Mouse (Mus musculus) heart, postnatal 0 days (tissue): ENCODE measurements around the gene 9330159F19Rik. TPM values are rescaled to one million over a fixed set of nuclear protein-coding genes. Genes with fewer than 3 reads are reported as not detected.

ENCODE experiments used
- ATAC-seq: fragments of 200-750 bp; cut with Nextera tagmentation; 2 replicates; pipeline ENCODE4 v1.8.0; 2017; ENCODE audit warnings: low read depth, moderate number of reproducible peaks, moderate library complexity; ENCODE audit not compliant: insufficient read depth
- DNase-seq: peaks from one replicate; pipeline ENCODE4 v3.0.0-alpha.2; 2016; ENCODE audit warnings: low spot score
- H3K27ac ChIP-seq: fragments of 300-500 bp; sonication (generic); 2 replicates; pipeline ENCODE4 v1.5.1; 2014; ENCODE audit warnings: low read depth, mild to moderate bottlenecking
- H3K27me3 ChIP-seq: fragments of 300-500 bp; sonication (generic); 2 replicates; pipeline ENCODE4 v1.6.1; 2014; ENCODE audit warnings: low read length, mixed read lengths; ENCODE audit not compliant: control insufficient read depth, insufficient read depth
- H3K36me3 ChIP-seq: fragments of 300-500 bp; sonication (generic); replicated peaks from 2 replicates; pipeline ENCODE4 v1.6.1; 2014; ENCODE audit warnings: low read length, mixed read lengths; ENCODE audit not compliant: control insufficient read depth, insufficient read depth
- H3K4me1 ChIP-seq: fragments of 300-500 bp; sonication (generic); 2 replicates; pipeline ENCODE4 v1.6.1; 2014; ENCODE audit warnings: antibody characterized with exemption; ENCODE audit not compliant: control insufficient read depth, insufficient read depth
- H3K4me2 ChIP-seq: fragments of 300-500 bp; sonication (generic); 2 replicates; pipeline ENCODE4 v1.6.1; 2014; ENCODE audit warnings: low read depth, mild to moderate bottlenecking, low read length, moderate library complexity
- H3K4me3 ChIP-seq: fragments of 300-500 bp; sonication (generic); 2 replicates; pipeline ENCODE4 v1.5.1; 2014; ENCODE audit warnings: low read depth, low read length
- H3K9ac ChIP-seq: fragments of 300-500 bp; sonication (generic); replicated peaks from 2 replicates; pipeline ENCODE4 v1.6.1; 2014; ENCODE audit warnings: low read depth, low read length, mixed read lengths
- H3K9me3 ChIP-seq: fragments of 300-500 bp; sonication (generic); replicated peaks from 2 replicates; pipeline ENCODE4 v1.6.1; 2016; ENCODE audit warnings: low read length; ENCODE audit not compliant: control insufficient read depth
- CTCF ChIP-seq: IDR thresholded peaks from 2 replicates; pipeline ENCODE4 v1.5.1; 2016; ENCODE audit warnings: antibody characterized with exemption, control low read depth, low read depth
- EP300 ChIP-seq: IDR thresholded peaks from 2 replicates; pipeline ENCODE4 v1.6.1; 2016; ENCODE audit warnings: antibody characterized with exemption, low read depth
- WGBS: fragments of 180-500 bp; shearing (Covaris S2); extraction: QIAGEN DNeasy Blood & Tissue Kit; methylation state at CpG from one replicate; pipeline ENCODE4 v1.1.7; 2014; 5-methylcytosine and 5-hydroxymethylcytosine counted together
- polyA plus RNA-seq: library from polyadenylated mRNA; unstranded; fragments of >200 nt; fragmentation: Nextera tagmentation; extraction: Ambion mirVana; gene quantifications from 2 replicates; pipeline ENCODE4 v1.2.1, GENCODE M21; 2015
- total RNA-seq: library from RNA; depleted of rRNA; stranded (reverse); fragments of >200 nt; gene quantifications from 2 replicates; pipeline ENCODE4 v1.2.3, GENCODE M21; 2014; ENCODE audit warnings: low replicate concordance; rRNA removed

Gene 9330159F19Rik
- not detected in 2 replicates for total RNA-seq
- polyA plus RNA-seq = 0.03 TPM in 1 of 2 replicates, not detected in the other

DNA sequence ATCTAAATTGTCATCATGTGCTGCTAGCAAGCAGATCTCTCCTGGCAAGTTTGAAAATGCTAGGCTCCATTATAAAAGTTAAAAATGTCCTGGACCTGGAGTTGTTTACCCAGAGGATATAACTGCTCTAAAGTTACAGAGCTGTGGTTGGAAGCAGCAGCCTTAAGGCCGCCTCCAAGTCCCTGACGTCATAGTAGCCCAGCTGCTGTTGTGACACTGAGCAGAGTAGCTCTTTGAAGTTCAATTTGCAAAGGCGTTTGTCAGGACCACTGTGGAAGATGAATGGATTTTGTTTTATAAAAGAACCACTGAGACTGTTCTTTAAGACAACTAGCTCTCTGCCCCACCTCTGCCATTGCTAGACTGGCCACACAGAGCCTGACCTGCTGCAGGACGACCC, at the start of gene 9330159F19Rik:
TSS of gene 9330159F19Rik (plus strand) at position 154 of the 400 bp plus-strand sequence.
- Histone ChIP-seq H3K9me3 (no peaks in the 10 kb centered on the region), H3K27ac (no peak within 1 kb of the TSS), H3K4me1 (no peaks in the 10 kb centered on the region), H3K27me3 (no peaks in the 10 kb centered on the region), H3K4me2 (no peak within 1 kb of the TSS), H3K9ac (no peak within 1 kb of the TSS), H3K4me3 (no peak within 1 kb of the TSS), H3K36me3 (no peaks in the 10 kb centered on the region)
- WGBS = 15% methylated on average over 4 of the region's 4 CpGs
- ATAC-seq (no peak), DNase-seq (no peak)
- TF ChIP-seq EP300 (no peak), CTCF (no peak)

DNA sequence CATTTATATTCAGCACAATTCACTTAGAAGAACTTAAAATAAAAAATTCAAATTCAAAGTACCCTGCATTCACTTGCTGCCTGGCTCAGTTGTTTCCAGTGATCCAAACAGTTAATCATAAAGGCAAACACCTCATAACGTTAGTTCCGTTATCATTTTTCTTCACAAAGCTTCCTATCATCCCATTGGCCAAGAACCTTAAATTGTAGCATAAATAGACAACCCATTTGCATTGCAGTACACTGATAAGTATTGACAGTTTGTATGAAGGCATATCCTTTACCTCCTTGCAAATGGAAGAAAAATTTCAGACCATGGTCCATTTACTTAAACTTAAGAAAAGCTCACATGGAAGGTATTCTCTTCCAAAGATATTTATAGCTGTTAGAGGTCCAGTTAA, 49.7 kb upstream of the 9330159F19Rik start:
- Histone ChIP-seq H3K27ac (no peak overlapping the region), H3K4me1 (no peaks in the 10 kb centered on the region), H3K9me3 (no peaks in the 10 kb centered on the region), H3K27me3 (no peaks in the 10 kb centered on the region), H3K9ac (no peak overlapping the region), H3K36me3 (no peaks in the 10 kb centered on the region), H3K4me2 (no peak overlapping the region), H3K4me3 (no peak overlapping the region)
- ATAC-seq (no peak), DNase-seq (no peak)
- TF ChIP-seq CTCF (no peak), EP300 (no peak)
- 67% methylated on average over 2 of the region's 2 CpGs for WGBS

DNA sequence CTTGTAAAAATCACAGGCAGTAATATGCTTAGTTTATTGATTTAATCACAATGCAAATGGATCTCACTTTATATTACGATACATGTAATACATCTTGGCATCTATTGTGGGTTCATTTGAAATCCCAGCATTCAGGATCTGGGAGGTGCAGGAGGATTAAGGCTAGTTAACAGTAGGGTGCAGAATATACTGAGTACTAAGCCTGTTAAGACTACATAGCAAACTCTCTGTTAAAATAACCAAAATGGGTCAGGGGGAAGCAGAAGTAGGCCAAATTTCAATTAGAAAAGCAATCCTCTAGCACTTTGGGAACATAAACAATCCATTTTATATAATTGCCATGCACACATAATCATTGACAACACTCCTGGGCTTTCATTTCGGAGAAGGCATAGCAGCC, 37.6 kb upstream of the 9330159F19Rik start:
- WGBS = 64% methylated on average over 2 of the region's 2 CpGs
- DNase-seq = no peak
- H3K4me3 ChIP-seq = no peak overlapping the region
- H3K4me2 ChIP-seq = no peak overlapping the region
- no peak overlapping the region for H3K9ac ChIP-seq
- no peaks in the 10 kb centered on the region for H3K36me3 ChIP-seq
- no peak overlapping the region for H3K27ac ChIP-seq
- no peaks in the 10 kb centered on the region for H3K4me1 ChIP-seq
- no peaks in the 10 kb centered on the region for H3K9me3 ChIP-seq
- ATAC-seq = no peak
- H3K27me3 ChIP-seq = no peaks in the 10 kb centered on the region
- TF ChIP-seq EP300 (no peak), CTCF (no peak)

DNA sequence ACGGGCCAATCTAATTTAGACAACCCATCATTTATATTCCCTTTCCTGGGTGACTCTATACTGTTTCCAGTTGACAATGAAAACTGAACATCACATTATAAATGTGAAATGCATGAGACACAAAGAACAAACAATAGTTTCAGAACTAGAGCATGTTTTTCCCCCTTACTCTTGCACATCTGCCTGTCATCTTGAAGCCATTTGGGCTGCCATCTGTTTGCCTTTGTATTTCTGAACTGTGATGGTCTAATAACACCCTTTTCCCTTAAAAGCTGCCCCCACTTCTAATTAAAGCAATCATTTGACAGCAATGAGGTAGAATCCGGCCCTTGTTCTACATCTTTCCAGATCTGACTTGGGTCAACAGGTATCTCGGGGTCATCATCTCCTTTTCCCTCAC, 35.8 kb upstream of the 9330159F19Rik start:
- no peak for DNase-seq
- H3K36me3 ChIP-seq = no peaks in the 10 kb centered on the region
- no peak overlapping the region for H3K4me2 ChIP-seq
- H3K4me3 ChIP-seq = no peak overlapping the region
- no peak for ATAC-seq
- no peak overlapping the region for H3K27ac ChIP-seq
- H3K4me1 ChIP-seq = no peaks in the 10 kb centered on the region
- TF ChIP-seq EP300 = no peak
- no peak for TF ChIP-seq CTCF
- H3K27me3 ChIP-seq = no peaks in the 10 kb centered on the region
- WGBS = 82% methylated on average over 3 of the region's 3 CpGs
- H3K9me3 ChIP-seq = no peaks in the 10 kb centered on the region
- H3K9ac ChIP-seq = no peak overlapping the region

DNA sequence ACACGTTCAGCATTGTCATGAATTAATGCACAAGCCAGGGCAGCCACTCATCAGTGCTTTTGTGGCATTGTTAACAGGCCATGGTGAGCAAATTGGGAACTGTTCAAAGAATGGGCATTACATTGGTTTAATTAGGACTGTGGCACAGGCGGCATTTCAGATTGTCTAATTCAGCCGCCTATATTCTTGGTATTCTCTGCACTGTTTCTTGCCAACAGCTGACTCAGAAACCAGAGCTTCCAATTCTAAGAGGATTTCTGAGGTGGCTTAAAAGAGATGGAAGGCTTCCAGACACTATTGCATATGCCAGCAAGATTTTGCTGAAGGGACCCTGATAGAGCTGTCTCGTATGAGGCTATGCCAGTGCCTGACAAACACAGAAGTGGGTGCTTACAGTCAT, 34.5 kb upstream of the 9330159F19Rik start:
- no peak for DNase-seq
- H3K27me3 ChIP-seq = no peaks in the 10 kb centered on the region
- H3K9me3 ChIP-seq = no peaks in the 10 kb centered on the region
- 71% methylated on average over 4 of the region's 4 CpGs for WGBS
- H3K4me1 ChIP-seq = no peaks in the 10 kb centered on the region
- H3K9ac ChIP-seq = no peak overlapping the region
- H3K36me3 ChIP-seq = no peaks in the 10 kb centered on the region
- ATAC-seq = no peak
- no peak overlapping the region for H3K4me3 ChIP-seq
- no peak overlapping the region for H3K27ac ChIP-seq
- no peak overlapping the region for H3K4me2 ChIP-seq
- no peak for TF ChIP-seq CTCF
- TF ChIP-seq EP300 = no peak

DNA sequence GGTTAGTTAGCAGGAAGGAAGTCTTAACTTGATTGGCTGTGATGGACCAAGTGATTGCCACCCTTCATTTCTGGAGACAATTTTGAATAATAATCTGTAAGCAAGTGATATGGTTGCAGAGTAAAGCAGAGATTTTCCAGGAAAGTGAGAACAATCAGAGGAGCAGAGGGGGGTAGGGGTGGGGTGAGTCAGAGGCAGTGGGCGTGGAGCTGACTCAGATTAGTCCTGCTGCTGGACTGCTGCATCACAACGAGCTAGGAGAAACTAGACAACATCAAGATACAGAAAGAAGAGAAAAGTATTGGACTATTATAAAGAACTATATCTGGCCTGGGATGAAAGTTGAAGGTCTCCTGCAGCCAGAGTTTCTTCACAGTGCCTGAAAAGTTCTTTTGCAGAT, 33.4 kb upstream of the 9330159F19Rik start:
- no peak overlapping the region for H3K27ac ChIP-seq
- no peak overlapping the region for H3K9ac ChIP-seq
- TF ChIP-seq CTCF (no peak), EP300 (no peak)
- no peak overlapping the region for H3K4me2 ChIP-seq
- ATAC-seq = no peak
- DNase-seq = no peak
- no peak overlapping the region for H3K4me3 ChIP-seq
- H3K27me3 ChIP-seq = no peaks in the 10 kb centered on the region
- H3K36me3 ChIP-seq = no peaks in the 10 kb centered on the region
- 30% methylated on average over 2 of the region's 2 CpGs for WGBS
- no peaks in the 10 kb centered on the region for H3K4me1 ChIP-seq
- no peaks in the 10 kb centered on the region for H3K9me3 ChIP-seq
